Mouse (Mus musculus) kidney, adult 2 months (tissue): Measurements from ENCODE around the gene Pde4d.

ENCODE experiments used
- CTCF ChIP-seq: fragments of 200-500 bp; conservative IDR thresholded peaks from 2 replicates; pipeline ENCODE4 v1.5.1; 2011; ENCODE audit warnings: low read depth, mild to moderate bottlenecking, control low read depth, low read length, moderate library complexity, mixed read lengths; ENCODE audit not compliant: insufficient read depth, insufficient read length
- POLR2A ChIP-seq: fragments of 200-500 bp; IDR thresholded peaks from one replicate; pipeline ENCODE4 v1.6.1; 2011; ENCODE audit warnings: low read depth, low read length, control low read depth

GRCm38 (mm10) chr13:109555513-109555912 lies 1105.8 kb downstream of the Pde4d start:
- TF ChIP-seq CTCF = no peak
- no peak for TF ChIP-seq POLR2A
